In genomic region chr5:140087242-140087641, GRCm38 (mm10) we compare ENCODE assay signal across 18 mouse cellular contexts.
"Had no signal": no experiment of that assay in that cellular context is flagged by ENCODE, and none has a peak within 500 bp of the region (broad histone marks: within the 10 kb centered on the region; RNA-seq: fewer than 3 reads in every experiment).

No protein-coding gene starts in this region.

- H3K9ac ChIP-seq: lung, embryonic 14.5 days; midbrain, embryonic 12.5 days; neural tube, embryonic 13.5 days; neural tube, embryonic 15.5 days had no signal

- H3K27ac ChIP-seq: midbrain, embryonic 10.5 days; midbrain, embryonic 12.5 days; neural tube, embryonic 13.5 days; neural tube, embryonic 15.5 days had no signal

- H3K4me2 ChIP-seq: lung, embryonic 14.5 days; midbrain, embryonic 12.5 days; neural tube, embryonic 13.5 days; neural tube, embryonic 15.5 days had no signal

- ATAC-seq: midbrain, embryonic 16.5 days had no signal

- H3K4me3 ChIP-seq: midbrain, embryonic 10.5 days; midbrain, embryonic 12.5 days; myocyte; neural tube, embryonic 13.5 days; neural tube, embryonic 15.5 days had no signal

- H3K9me3 ChIP-seq: midbrain, embryonic 10.5 days; midbrain, embryonic 12.5 days; neural tube, embryonic 13.5 days; neural tube, embryonic 15.5 days had no signal

- H3K27me3 ChIP-seq: midbrain, embryonic 12.5 days; neural tube, embryonic 13.5 days; neural tube, embryonic 15.5 days had no signal

- H3K36me3 ChIP-seq: neural tube, embryonic 13.5 days; neural tube, embryonic 15.5 days had no signal

- DNase-seq: lung, embryonic 14.5 days; lung, postnatal 10 days; lung, postnatal 4 days; midbrain, embryonic 14.5 days; retina, postnatal 1 day; right cerebral cortex, adult 18-20 months; right cerebral cortex, postnatal 25 days; right cerebral cortex, postnatal 4 days; spleen, adult 18-20 months; thymus, adult 18-20 months; thymus, postnatal 14 days; thymus, postnatal 36 days had no signal

- H3K4me1 ChIP-seq: midbrain, embryonic 10.5 days had no signal
